Mouse (Mus musculus): ENCODE measurements at regions not wholly inside any gene's neighbourhood (a gene's known extent, or its start where the extent isn't known, plus 50 kb on each side); places are given as distances from the start of the nearest gene placed in this dataset.

- no peaks in the 10 kb centered on the region for H3K27me3 ChIP-seq
- no peak overlapping the region for H3K4me3 ChIP-seq
- no peak overlapping the region for H3K4me2 ChIP-seq
- no peaks in the 10 kb centered on the region for H3K9me3 ChIP-seq
- 69% methylated on average over 5 of the region's 5 CpGs for WGBS
- no peaks in the 10 kb centered on the region for H3K36me3 ChIP-seq
- H3K4me1 ChIP-seq = peaks cover 15% of the 10 kb centered on the region; the same call in 1 of the 2 replicates
- H3K9ac ChIP-seq = no peak overlapping the region
- no peak overlapping the region for H3K27ac ChIP-seq
- ATAC-seq (ENCODE audit: borderline replicate concordance, extremely low read depth, low FRiP score, low TSS enrichment) = no peak
These were observed 57.4 kb upstream of the Clint1 start for GRCm38 (mm10) chr11:45794361-45794981.

GRCm38 (mm10) chr11:45795322-45795721 lies 56.5 kb upstream of the Clint1 start:
- no peak for ATAC-seq (ENCODE audit: borderline replicate concordance, extremely low read depth, low FRiP score, low TSS enrichment)
- Histone ChIP-seq H3K4me2 (no peak overlapping the region), H3K9me3 (no peaks in the 10 kb centered on the region), H3K9ac (no peak overlapping the region), H3K27ac (no peak overlapping the region), H3K4me3 (no peak overlapping the region), H3K4me1 (peaks cover 15% of the 10 kb centered on the region; the same call in 1 of the 2 replicates), H3K36me3 (no peaks in the 10 kb centered on the region), H3K27me3 (no peaks in the 10 kb centered on the region)
- 40% methylated on average over 6 of the region's 6 CpGs for WGBS

DNA sequence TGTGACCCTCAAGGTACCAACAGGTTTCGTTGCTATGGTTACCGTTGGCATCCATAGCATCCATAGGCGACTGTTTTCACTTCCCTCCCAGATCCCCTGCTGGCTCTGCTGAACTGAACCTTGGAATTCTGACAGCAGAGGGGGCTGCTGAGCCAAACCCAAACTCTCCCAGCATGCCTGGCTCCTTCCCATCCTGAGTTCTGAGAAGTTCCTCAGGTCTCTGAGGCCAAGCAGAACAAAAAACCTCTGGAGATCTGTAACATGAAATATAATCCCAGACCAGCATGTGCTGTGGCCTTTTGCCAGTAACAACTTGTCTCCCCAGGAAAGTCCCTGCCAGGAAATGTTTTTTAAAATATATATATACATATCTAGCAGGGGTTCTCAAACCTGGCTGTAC lies 56.1 kb upstream of the Clint1 start:
- 17% methylated on average over 3 of the region's 3 CpGs for WGBS
- Histone ChIP-seq H3K27me3 (no peaks in the 10 kb centered on the region), H3K4me2 (no peak overlapping the region), H3K9me3 (no peaks in the 10 kb centered on the region), H3K36me3 (no peaks in the 10 kb centered on the region), H3K4me1 (peaks cover 11% of the 10 kb centered on the region; the same call in 1 of the 2 replicates), H3K9ac (no peak overlapping the region), H3K4me3 (no peak overlapping the region), H3K27ac (no peak overlapping the region)
- peak; percentile 57; the same call in 1 of the 2 replicates for ATAC-seq (ENCODE audit: borderline replicate concordance, extremely low read depth, low FRiP score, low TSS enrichment)

GRCm38 (mm10) chr11:45799732-45800386 lies 52.0 kb upstream of the Clint1 start:
- Histone ChIP-seq H3K9me3 (no peaks in the 10 kb centered on the region), H3K27ac (no peak overlapping the region), H3K4me3 (peak overlapping the region; percentile 20), H3K4me2 (peak overlapping the region; percentile 41), H3K27me3 (no peaks in the 10 kb centered on the region), H3K9ac (no peak overlapping the region), H3K36me3 (no peaks in the 10 kb centered on the region), H3K4me1 (peaks cover 10% of the 10 kb centered on the region; the same call in 1 of the 2 replicates)
- 16% methylated on average over 9 of the region's 9 CpGs for WGBS
- ATAC-seq (ENCODE audit: borderline replicate concordance, extremely low read depth, low FRiP score, low TSS enrichment) = peak; percentile 83
